9 mouse cellular contexts compared by ENCODE assay signal in the genomic region with DNA sequence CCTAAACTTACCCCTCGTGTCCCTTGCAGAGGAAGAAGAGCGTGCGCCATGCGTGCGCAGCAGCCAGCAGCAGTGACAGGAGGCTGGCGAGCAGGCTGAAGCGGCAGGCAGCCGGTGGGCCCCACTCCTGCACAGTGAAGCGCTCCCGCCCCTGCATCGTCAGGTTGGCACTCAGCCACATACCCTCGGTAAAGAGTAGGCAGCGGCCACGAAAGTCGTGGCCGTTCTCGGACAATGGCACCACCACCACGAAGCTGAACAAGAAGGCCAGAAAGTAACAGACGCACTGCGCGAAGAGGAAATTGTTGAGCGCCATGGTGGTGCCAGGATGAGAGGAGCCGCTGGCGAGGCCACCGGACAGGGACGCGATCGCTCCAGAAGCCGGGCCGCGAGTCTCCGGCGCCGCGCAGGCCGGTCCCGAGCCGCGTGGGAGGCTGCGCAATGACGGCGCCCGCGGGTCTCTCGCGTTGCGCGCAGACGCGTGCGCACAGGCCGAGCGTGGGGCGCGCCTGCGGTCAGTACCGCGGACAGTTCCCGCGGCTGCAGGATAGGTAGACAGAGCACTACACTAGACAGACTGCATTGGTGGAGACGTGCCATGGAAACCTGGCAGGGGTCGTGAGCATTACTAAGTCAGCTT. TPM values are rescaled to one million over a fixed set of nuclear protein-coding genes. Genes with fewer than 3 reads are reported as not detected.
DNase-seq lines count a peak whose midpoint lies in the region; ATAC-seq lines count a peak whose summit lies in the region.
"Had no signal": no experiment of that assay in that cellular context is flagged by ENCODE, and none has a peak within 500 bp of the region (broad histone marks: within the 10 kb centered on the region; RNA-seq: fewer than 3 reads in every experiment).

No protein-coding gene starts in this region.

- peaks cover 28% of the 10 kb centered on the region for H3K27me3 ChIP-seq in lung, embryonic 15.5 days
- H3K27me3 ChIP-seq in heart, embryonic 16.5 days (ENCODE audit: control insufficient read depth, insufficient read depth, low read length), result peaks cover 34% of the 10 kb centered on the region
- peaks cover 12% of the 10 kb centered on the region; the same call in 1 of the 2 replicates for H3K27me3 ChIP-seq in midbrain, embryonic 14.5 days (ENCODE audit: control insufficient read depth, insufficient read depth, low read length)

- no peak overlapping the region for H3K27ac ChIP-seq in lung, embryonic 15.5 days
- H3K27ac ChIP-seq in heart, embryonic 16.5 days (ENCODE audit: low read length), result no peak overlapping the region
- peak overlapping the region; percentile 85 for H3K27ac ChIP-seq in midbrain, embryonic 14.5 days (replicated peaks; ENCODE audit: low read depth, low read length)
- H3K27ac ChIP-seq: macrophage had no signal

- peaks cover 6% of the 10 kb centered on the region; the same call in 1 of the 2 replicates for H3K4me1 ChIP-seq in lung, embryonic 15.5 days
- peaks cover 4% of the 10 kb centered on the region; the same call in 1 of the 2 replicates for H3K4me1 ChIP-seq in heart, embryonic 16.5 days (ENCODE audit: control insufficient read depth, insufficient read depth, low read length)
- peaks cover 43% of the 10 kb centered on the region for H3K4me1 ChIP-seq in midbrain, embryonic 14.5 days (ENCODE audit: control insufficient read depth, insufficient read depth, low read length)

- no peak for DNase-seq in lung, postnatal 14 days
- DNase-seq in layer of hippocampus, postnatal 36 days, result peak; percentile 62 to 63
- peak; percentile 84 for DNase-seq in midbrain, embryonic 14.5 days
- DNase-seq in testis, postnatal 10 days (ENCODE audit: low spot score), result peak; percentile 78
- DNase-seq in spleen, postnatal 14 days (ENCODE audit: low spot score in 2 of 2), result no peak

- WGBS in lung, embryonic 15.5 days, result 2% methylated on average over 62 of the region's 62 CpGs
- WGBS in heart, embryonic 16.5 days, result 1% methylated on average over 62 of the region's 62 CpGs
- WGBS in midbrain, embryonic 14.5 days, result 1% methylated on average over 62 of the region's 62 CpGs

- H3K9ac ChIP-seq in lung, embryonic 15.5 days, result no peak overlapping the region
- H3K9ac ChIP-seq in heart, embryonic 16.5 days (ENCODE audit: low read length), result no peak overlapping the region
- peak overlapping the region; percentile 64 for H3K9ac ChIP-seq in midbrain, embryonic 14.5 days (replicated peaks; ENCODE audit: low read length)

- H3K4me3 ChIP-seq in lung, embryonic 15.5 days, result 0 out of 2 replicates have a peak overlapping the region, but pooled peaks have one; percentile 17
- H3K4me3 ChIP-seq in heart, embryonic 16.5 days (ENCODE audit: low read length), result peak overlapping the region; percentile 41
- peak overlapping the region; percentile 43 for H3K4me3 ChIP-seq in midbrain, embryonic 14.5 days (replicated peaks; ENCODE audit: low read depth, low read length)

- H3K4me2 ChIP-seq in lung, embryonic 15.5 days, result peak overlapping the region; percentile 51
- H3K4me2 ChIP-seq in heart, embryonic 16.5 days (ENCODE audit: low read depth, low read length), result peak overlapping the region; percentile 62
- peak overlapping the region; percentile 63 for H3K4me2 ChIP-seq in midbrain, embryonic 14.5 days (ENCODE audit: low read length)

- H3K9me3 ChIP-seq in lung, embryonic 15.5 days, result no peaks in the 10 kb centered on the region
- H3K9me3 ChIP-seq in heart, embryonic 16.5 days (replicated peaks; ENCODE audit: control insufficient read depth, low read length), result no peaks in the 10 kb centered on the region
- H3K9me3 ChIP-seq in midbrain, embryonic 14.5 days (ENCODE audit: control insufficient read depth, low read length), result no peaks in the 10 kb centered on the region

- H3K36me3 ChIP-seq in lung, embryonic 15.5 days, result no peaks in the 10 kb centered on the region
- no peaks in the 10 kb centered on the region for H3K36me3 ChIP-seq in heart, embryonic 16.5 days (ENCODE audit: control insufficient read depth, insufficient read depth)
- no peaks in the 10 kb centered on the region for H3K36me3 ChIP-seq in midbrain, embryonic 14.5 days (ENCODE audit: control insufficient read depth, insufficient read depth, low read length)

- peak; percentile 71 for ATAC-seq in lung, embryonic 15.5 days (ENCODE audit: borderline replicate concordance, extremely low read depth, low FRiP score, low TSS enrichment)
- peak; percentile 65; the same call in 1 of the 2 replicates for ATAC-seq in common myeloid progenitor, adult 5-6 weeks (replicated peaks; ENCODE audit: low read depth, poor library complexity, severe bottlenecking)
- no peak; the same call in 1 of the 2 replicates for ATAC-seq in heart, embryonic 16.5 days (replicated peaks; ENCODE audit: extremely low read depth, insufficient read depth, low FRiP score)
- peak; percentile 53 for ATAC-seq in midbrain, embryonic 14.5 days (ENCODE audit: low FRiP score, low TSS enrichment)

RNA-seq across cellular contexts. Expression of gene Tmem179, which starts 5.7 kb away (rescaled TPM):
- polyA plus RNA-seq in lung, embryonic 15.5 days (2015; fragmentation: Nextera tagmentation; extraction: Ambion mirVana), result 0.15 and 0.45 TPM in 2 replicates
- total RNA-seq in common myeloid progenitor, adult 5-6 weeks (2017), result not detected in 2 replicates
- 0.22 and 0.41 TPM in 2 replicates for polyA plus RNA-seq in heart, embryonic 16.5 days (2015; fragmentation: Nextera tagmentation; extraction: Ambion mirVana)
- 100 to 1,000 TPM; 112 to 121 TPM for total RNA-seq in layer of hippocampus, postnatal 36 days (2021)
- 50.7 and 68.6 TPM in 2 replicates for polyA plus RNA-seq in midbrain, embryonic 14.5 days (2014; fragmentation: Nextera tagmentation; extraction: Ambion mirVana)
- polyA plus RNA-seq: macrophage had no signal

RNA-seq across cellular contexts. Expression of gene A530016L24Rik, which starts 21.6 kb away (rescaled TPM):
- polyA plus RNA-seq in lung, embryonic 15.5 days (2015; fragmentation: Nextera tagmentation; extraction: Ambion mirVana), result 0.11 and 0.24 TPM in 2 replicates
- total RNA-seq in common myeloid progenitor, adult 5-6 weeks (2017), result not detected in 2 replicates
- polyA plus RNA-seq in heart, embryonic 16.5 days (2015; fragmentation: Nextera tagmentation; extraction: Ambion mirVana), result 4.8 and 7.0 TPM in 2 replicates
- under 1 TPM in 1 of 2 experiments, not detected in 1; 0.20 TPM for total RNA-seq in layer of hippocampus, postnatal 36 days (2021)
- polyA plus RNA-seq in midbrain, embryonic 14.5 days (2014; fragmentation: Nextera tagmentation; extraction: Ambion mirVana), result 0.12 TPM in 1 of 2 replicates, not detected in the other
- polyA plus RNA-seq: macrophage had no signal

Comparison
In these comparisons a context has a peak if more than half of its experiments do, and no peak if none do; other contexts are left out.
1. DNase-seq: peak in layer of hippocampus, postnatal 36 days (2 of 2), midbrain, embryonic 14.5 days (single experiment) and testis, postnatal 10 days (single experiment); none in lung, postnatal 14 days (single experiment) and spleen, postnatal 14 days (0 of 2).
2. RNA of gene Tmem179, which starts 5.7 kb away (polyA plus RNA-seq): 50.7 to 68.6 TPM in midbrain, embryonic 14.5 days; 0.15 to 0.45 TPM in lung, embryonic 15.5 days and 0.22 to 0.41 TPM in heart, embryonic 16.5 days; every median in the first group is over 10 times any median in the second.
3. Peak in every context shown above with its lines, with median percentiles within 50 percentile points of each other: H3K4me2 ChIP-seq and H3K4me3 ChIP-seq.